Mouse (Mus musculus) urinary bladder, adult 18-20 months (tissue): ENCODE measurements around the gene Prkag1.

Source experiments
- DNase-seq, 2 experiments: peaks; one replicate each; pipeline ENCODE4 v3.0.0; 2022; ENCODE audit warnings: low spot score in 2 of 2, mixed read lengths in 2 of 2

The Prkag1 gene

GRCm38 (mm10) chr15:98772511-98773211 lies 58.7 kb downstream of the Prkag1 start:
- no peak for DNase-seq

- DNase-seq: no peak
Measured at GRCm38 (mm10) chr15:98771813-98772425, 59.4 kb downstream of the Prkag1 start.

DNA sequence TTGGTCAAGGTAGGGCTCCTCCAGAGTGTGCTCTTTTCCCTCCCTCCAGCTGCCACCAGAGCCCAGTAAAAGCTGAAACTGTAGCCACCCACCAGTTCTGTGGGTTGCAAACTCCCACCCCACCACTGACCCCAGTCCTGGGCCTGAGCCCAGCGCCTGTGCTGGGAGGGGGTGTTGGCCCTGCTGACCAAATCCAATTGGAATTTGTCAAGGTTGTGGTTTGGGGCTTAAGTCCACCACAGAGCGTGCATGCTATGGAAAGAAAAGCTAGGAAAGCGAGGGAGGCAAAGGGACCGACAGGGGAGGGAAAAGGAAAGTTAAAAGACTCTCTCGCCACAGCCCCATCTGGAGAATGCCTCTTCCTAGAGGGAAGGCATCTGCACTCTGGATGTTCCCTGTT lies 63.1 kb downstream of the Prkag1 start:
- no peak for DNase-seq

DNA sequence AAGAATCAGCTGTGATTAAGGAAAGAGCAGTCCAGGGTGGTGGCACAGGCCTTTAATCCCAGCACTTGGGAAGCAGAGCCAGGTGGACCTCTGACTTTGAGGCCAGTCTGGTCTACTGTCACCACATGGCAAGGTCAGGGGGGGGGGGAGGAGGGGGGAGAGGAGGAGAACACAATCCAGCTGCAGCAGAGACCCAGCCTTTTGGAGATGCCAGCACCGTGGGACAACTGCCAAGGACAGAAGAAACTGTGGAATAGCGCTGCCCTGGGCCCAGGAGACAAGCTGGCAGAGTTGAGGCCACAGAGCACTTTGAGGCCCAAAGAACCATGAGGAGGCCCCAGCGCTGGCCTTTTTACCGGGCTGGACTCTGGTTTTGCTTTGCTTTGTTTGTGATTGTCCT lies 65.4 kb downstream of the Prkag1 start:
- no peak for DNase-seq
